In genomic region chr5:147305856-147306637, GRCm38 (mm10) we compare ENCODE assay signal across 8 mouse cellular contexts. TPM values are rescaled to one million over a fixed set of nuclear protein-coding genes. Genes with fewer than 3 reads are reported as not detected.
DNase-seq lines count a peak whose midpoint lies in the region; ATAC-seq lines count a peak whose summit lies in the region.

No protein-coding gene starts in this region.

- DNase-seq in embryo, embryonic 10 days (ENCODE audit: low spot score) = peak; percentile 45
- DNase-seq in embryo, embryonic 11 days = no peak
- no peak for DNase-seq in lung, postnatal 36 days
- DNase-seq in cerebellum, adult 9-10 months = no peak
- no peak for DNase-seq in frontal cortex, postnatal 36 days (ENCODE audit: low spot score in 2 of 2)

- WGBS in lung, embryonic 16.5 days = under 1% methylated on average over 56 of the region's 58 CpGs
- under 1% methylated on average over 57 of the region's 58 CpGs for WGBS in limb, embryonic 12.5 days
- under 1% methylated on average over 58 of the region's 58 CpGs for WGBS in stomach, embryonic 14.5 days

- H3K4me2 ChIP-seq in lung, embryonic 16.5 days (ENCODE audit: low read depth, low read length) = peak overlapping the region; percentile 3; the same call in 1 of the 2 replicates
- peak overlapping the region; percentile 42 for H3K4me2 ChIP-seq in limb, embryonic 12.5 days
- peak overlapping the region; percentile 16; the same call in 1 of the 2 replicates for H3K4me2 ChIP-seq in stomach, embryonic 14.5 days (replicated peaks; ENCODE audit: low read depth, low read length)

- no peak overlapping the region for H3K27ac ChIP-seq in lung, embryonic 16.5 days (ENCODE audit: low read length)
- H3K27ac ChIP-seq in limb, embryonic 12.5 days = no peak overlapping the region
- H3K27ac ChIP-seq in stomach, embryonic 14.5 days (ENCODE audit: low read length) = no peak overlapping the region

- no peak overlapping the region for H3K4me3 ChIP-seq in lung, embryonic 16.5 days (ENCODE audit: low read length)
- peak overlapping the region; percentile 27 for H3K4me3 ChIP-seq in limb, embryonic 12.5 days (replicated peaks)
- H3K4me3 ChIP-seq in stomach, embryonic 14.5 days (ENCODE audit: low read depth, low read length) = peak overlapping the region; percentile 17

- no peak for ATAC-seq in lung, embryonic 16.5 days (ENCODE audit: low read depth)
- no peak for ATAC-seq in limb, embryonic 12.5 days (ENCODE audit: insufficient number of reproducible peaks, insufficient read depth, low FRiP score, low TSS enrichment, low read depth)
- no peak; the same call in 1 of the 2 replicates for ATAC-seq in stomach, embryonic 14.5 days (ENCODE audit: insufficient number of reproducible peaks, insufficient read depth, low FRiP score, low read depth)

- peaks cover 5% of the 10 kb centered on the region; the same call in 1 of the 2 replicates for H3K4me1 ChIP-seq in lung, embryonic 16.5 days (replicated peaks; ENCODE audit: control insufficient read depth, insufficient read depth, low read length)
- peaks cover 35% of the 10 kb centered on the region for H3K4me1 ChIP-seq in limb, embryonic 12.5 days (replicated peaks)
- H3K4me1 ChIP-seq in stomach, embryonic 14.5 days (ENCODE audit: control insufficient read depth, insufficient read depth, low read length) = no peaks in the 10 kb centered on the region

- peaks cover 98% of the 10 kb centered on the region for H3K27me3 ChIP-seq in lung, embryonic 16.5 days (ENCODE audit: control insufficient read depth, insufficient read depth, low read depth, low read length)
- H3K27me3 ChIP-seq in limb, embryonic 12.5 days = peaks cover 100% of the 10 kb centered on the region
- H3K27me3 ChIP-seq in stomach, embryonic 14.5 days (ENCODE audit: control insufficient read depth, insufficient read depth, low read length) = peaks cover 88% of the 10 kb centered on the region

- H3K9me3 ChIP-seq in lung, embryonic 16.5 days (ENCODE audit: control insufficient read depth, low read length) = no peaks in the 10 kb centered on the region
- H3K9me3 ChIP-seq in limb, embryonic 12.5 days = no peaks in the 10 kb centered on the region
- H3K9me3 ChIP-seq in stomach, embryonic 14.5 days (ENCODE audit: control insufficient read depth, low read depth, low read length) = no peaks in the 10 kb centered on the region

- no peaks in the 10 kb centered on the region for H3K36me3 ChIP-seq in lung, embryonic 16.5 days (ENCODE audit: control insufficient read depth, insufficient read depth, low read length)
- no peaks in the 10 kb centered on the region for H3K36me3 ChIP-seq in limb, embryonic 12.5 days
- H3K36me3 ChIP-seq in stomach, embryonic 14.5 days (ENCODE audit: control insufficient read depth, insufficient read depth, low read length) = no peaks in the 10 kb centered on the region

- H3K9ac ChIP-seq in lung, embryonic 16.5 days (ENCODE audit: low read length) = no peak overlapping the region
- no peak overlapping the region for H3K9ac ChIP-seq in limb, embryonic 12.5 days (replicated peaks)
- H3K9ac ChIP-seq in stomach, embryonic 14.5 days (replicated peaks; ENCODE audit: low read depth, low read length) = no peak overlapping the region

RNA-seq across cellular contexts. Expression of gene Cdx2, which starts 1.0 kb away (rescaled TPM):
- polyA plus RNA-seq in lung, embryonic 16.5 days (2015; fragmentation: Nextera tagmentation; extraction: Ambion mirVana) = 0.09 TPM in 1 of 2 replicates, not detected in the other
- polyA plus RNA-seq in limb, embryonic 12.5 days (2016; fragmentation: Nextera tagmentation; extraction: Ambion mirVana) = not detected in 2 replicates
- polyA plus RNA-seq in stomach, embryonic 14.5 days (2014; fragmentation: Nextera tagmentation; extraction: Ambion mirVana) = 1.1 and 1.3 TPM in 2 replicates

RNA-seq across cellular contexts. Expression of gene Urad, which starts 16.2 kb away (rescaled TPM):
- polyA plus RNA-seq in lung, embryonic 16.5 days (2015; fragmentation: Nextera tagmentation; extraction: Ambion mirVana) = not detected in 2 replicates
- polyA plus RNA-seq in limb, embryonic 12.5 days (2016; fragmentation: Nextera tagmentation; extraction: Ambion mirVana) = not detected in 2 replicates
- polyA plus RNA-seq in stomach, embryonic 14.5 days (2014; fragmentation: Nextera tagmentation; extraction: Ambion mirVana) = not detected in 2 replicates

RNA-seq across cellular contexts. Expression of gene Pdx1, which starts 36.3 kb away (rescaled TPM):
- not detected in 2 replicates for polyA plus RNA-seq in lung, embryonic 16.5 days (2015; fragmentation: Nextera tagmentation; extraction: Ambion mirVana)
- not detected in 2 replicates for polyA plus RNA-seq in limb, embryonic 12.5 days (2016; fragmentation: Nextera tagmentation; extraction: Ambion mirVana)
- 3.4 and 5.2 TPM in 2 replicates for polyA plus RNA-seq in stomach, embryonic 14.5 days (2014; fragmentation: Nextera tagmentation; extraction: Ambion mirVana)
